13 mouse cellular contexts compared by ENCODE assay signal in the genomic region with DNA sequence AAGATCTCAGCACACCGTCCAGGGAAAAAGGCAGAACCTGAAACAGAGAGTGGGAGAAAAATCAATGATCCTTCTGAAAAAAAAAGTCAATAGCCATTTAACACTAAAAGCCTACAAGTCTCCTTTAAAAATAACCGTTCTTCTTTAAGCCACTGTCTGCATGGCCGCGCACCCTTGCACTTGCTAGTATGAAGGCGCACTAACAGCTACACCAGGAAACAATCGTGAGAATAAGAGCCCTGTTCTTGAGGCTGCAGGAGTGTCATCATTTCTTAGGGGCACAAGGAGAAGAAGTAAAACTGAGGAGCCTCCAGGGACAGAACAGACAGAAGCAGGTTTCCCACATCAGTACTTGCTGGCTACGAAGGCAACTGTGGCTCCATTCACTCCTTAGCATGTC.
DNase-seq lines count a peak whose midpoint lies in the region; ATAC-seq and TF ChIP-seq lines count a peak whose summit lies in the region.
"Had no signal": no experiment of that assay in that cellular context is flagged by ENCODE, and none has a peak within 500 bp of the region (broad histone marks: within the 10 kb centered on the region; RNA-seq: fewer than 3 reads in every experiment).

No protein-coding gene starts in this region.

- WGBS in heart, embryonic 11.5 days (ENCODE audit: insufficient replicate concordance): 88% methylated on average over 7 of the region's 7 CpGs
- 72% methylated on average over 7 of the region's 7 CpGs for WGBS in intestine, embryonic 15.5 days
- 57% methylated on average over 7 of the region's 7 CpGs for WGBS in intestine, postnatal 0 days
- 82% methylated on average over 7 of the region's 7 CpGs for WGBS in lung, embryonic 16.5 days
- 90% methylated on average over 7 of the region's 7 CpGs for WGBS in limb, embryonic 12.5 days

- no peaks in the 10 kb centered on the region for H3K27me3 ChIP-seq in heart, embryonic 11.5 days (ENCODE audit: control insufficient read depth, insufficient read depth, low read length)
- no peaks in the 10 kb centered on the region for H3K27me3 ChIP-seq in intestine, embryonic 15.5 days (replicated peaks)
- H3K27me3 ChIP-seq in intestine, postnatal 0 days (replicated peaks; ENCODE audit: control insufficient read depth, insufficient read depth, low read length): no peaks in the 10 kb centered on the region
- no peaks in the 10 kb centered on the region for H3K27me3 ChIP-seq in lung, embryonic 16.5 days (ENCODE audit: control insufficient read depth, insufficient read depth, low read depth, low read length)
- H3K27me3 ChIP-seq in limb, embryonic 12.5 days: no peaks in the 10 kb centered on the region
- H3K27me3 ChIP-seq: hindbrain, embryonic 15.5 days; limb, embryonic 15.5 days had no signal

- ATAC-seq in heart, embryonic 11.5 days (replicated peaks; ENCODE audit: insufficient number of reproducible peaks, low FRiP score, low TSS enrichment): no peak
- ATAC-seq in intestine, embryonic 15.5 days: peak; percentile 59
- no peak for ATAC-seq in intestine, postnatal 0 days
- no peak for ATAC-seq in lung, embryonic 16.5 days (ENCODE audit: low read depth)
- ATAC-seq in limb, embryonic 12.5 days (ENCODE audit: insufficient number of reproducible peaks, insufficient read depth, low FRiP score, low TSS enrichment, low read depth): no peak

- H3K9ac ChIP-seq in heart, embryonic 11.5 days (ENCODE audit: low read depth, low read length): no peak overlapping the region
- H3K9ac ChIP-seq in intestine, embryonic 15.5 days: no peak overlapping the region
- no peak overlapping the region for H3K9ac ChIP-seq in intestine, postnatal 0 days (ENCODE audit: low read depth, low read length)
- no peak overlapping the region for H3K9ac ChIP-seq in lung, embryonic 16.5 days (ENCODE audit: low read length)
- no peak overlapping the region for H3K9ac ChIP-seq in limb, embryonic 12.5 days (replicated peaks)
- H3K9ac ChIP-seq: hindbrain, embryonic 15.5 days; limb, embryonic 15.5 days had no signal

- no peak for TF ChIP-seq CTCF in intestine, postnatal 0 days (IDR thresholded peaks at IDR 0.05; ENCODE audit: low read depth)

- intact Hi-C loops in heart, postnatal 25 days (cut with DNase I): no loop called here

- peak overlapping the region; percentile 57; the same call in 1 of the 2 replicates for H3K27ac ChIP-seq in heart, embryonic 11.5 days (ENCODE audit: low read depth, low read length)
- H3K27ac ChIP-seq in intestine, embryonic 15.5 days: no peak overlapping the region
- H3K27ac ChIP-seq in intestine, postnatal 0 days (ENCODE audit: low read depth, low read length): no peak overlapping the region
- H3K27ac ChIP-seq in lung, embryonic 16.5 days (ENCODE audit: low read length): peak overlapping the region; percentile 69
- H3K27ac ChIP-seq in limb, embryonic 12.5 days: peak overlapping the region; percentile 73; the same call in 1 of the 2 replicates
- H3K27ac ChIP-seq: hindbrain, embryonic 15.5 days; limb, embryonic 15.5 days had no signal

- H3K4me1 ChIP-seq in heart, embryonic 11.5 days (ENCODE audit: control insufficient read depth, insufficient read depth, low read length): peaks cover 23% of the 10 kb centered on the region
- peaks cover 10% of the 10 kb centered on the region for H3K4me1 ChIP-seq in intestine, embryonic 15.5 days (replicated peaks)
- peaks cover 12% of the 10 kb centered on the region; the same call in 1 of the 2 replicates for H3K4me1 ChIP-seq in intestine, postnatal 0 days (replicated peaks; ENCODE audit: control insufficient read depth, insufficient read depth, low read length)
- H3K4me1 ChIP-seq in lung, embryonic 16.5 days (replicated peaks; ENCODE audit: control insufficient read depth, insufficient read depth, low read length): peaks cover 2% of the 10 kb centered on the region; the same call in 1 of the 2 replicates
- H3K4me1 ChIP-seq in limb, embryonic 12.5 days (replicated peaks): peaks cover 32% of the 10 kb centered on the region

- no peak for DNase-seq in heart, postnatal 25 days (ENCODE audit: low spot score)
- DNase-seq in lung, postnatal 14 days: no peak
- no peak for DNase-seq in adrenal gland, postnatal 36 days
- DNase-seq: cerebellum, adult 8-10 months; kidney, postnatal 36 days had no signal

- H3K9me3 ChIP-seq in heart, embryonic 11.5 days (replicated peaks; ENCODE audit: control insufficient read depth, low read length): no peaks in the 10 kb centered on the region
- no peaks in the 10 kb centered on the region for H3K9me3 ChIP-seq in intestine, embryonic 15.5 days
- no peaks in the 10 kb centered on the region for H3K9me3 ChIP-seq in intestine, postnatal 0 days (ENCODE audit: control insufficient read depth)
- no peaks in the 10 kb centered on the region for H3K9me3 ChIP-seq in lung, embryonic 16.5 days (ENCODE audit: control insufficient read depth, low read length)
- H3K9me3 ChIP-seq in limb, embryonic 12.5 days: no peaks in the 10 kb centered on the region
- H3K9me3 ChIP-seq: hindbrain, embryonic 15.5 days; limb, embryonic 15.5 days had no signal

- no peak overlapping the region for H3K4me3 ChIP-seq in heart, embryonic 11.5 days (ENCODE audit: low read depth, low read length)
- H3K4me3 ChIP-seq in intestine, embryonic 15.5 days (replicated peaks): no peak overlapping the region
- no peak overlapping the region for H3K4me3 ChIP-seq in intestine, postnatal 0 days (ENCODE audit: low read depth, low read length)
- no peak overlapping the region for H3K4me3 ChIP-seq in lung, embryonic 16.5 days (ENCODE audit: low read length)
- no peak overlapping the region for H3K4me3 ChIP-seq in limb, embryonic 12.5 days (replicated peaks)
- H3K4me3 ChIP-seq: erythroblast, embryonic 14.5 days; hindbrain, embryonic 15.5 days; limb, embryonic 15.5 days had no signal

- H3K36me3 ChIP-seq in heart, embryonic 11.5 days (ENCODE audit: control insufficient read depth, insufficient read depth, low read length): no peaks in the 10 kb centered on the region
- no peaks in the 10 kb centered on the region for H3K36me3 ChIP-seq in intestine, embryonic 15.5 days
- peaks cover 16% of the 10 kb centered on the region for H3K36me3 ChIP-seq in intestine, postnatal 0 days (ENCODE audit: control insufficient read depth, insufficient read depth)
- peaks cover 7% of the 10 kb centered on the region for H3K36me3 ChIP-seq in lung, embryonic 16.5 days (ENCODE audit: control insufficient read depth, insufficient read depth, low read length)
- peaks cover 19% of the 10 kb centered on the region for H3K36me3 ChIP-seq in limb, embryonic 12.5 days

- peak overlapping the region; percentile 14; the same call in 1 of the 2 replicates for H3K4me2 ChIP-seq in heart, embryonic 11.5 days
- H3K4me2 ChIP-seq in intestine, embryonic 15.5 days (replicated peaks): no peak overlapping the region
- no peak overlapping the region for H3K4me2 ChIP-seq in intestine, postnatal 0 days (replicated peaks; ENCODE audit: low read depth)
- H3K4me2 ChIP-seq in lung, embryonic 16.5 days (ENCODE audit: low read depth, low read length): no peak overlapping the region
- H3K4me2 ChIP-seq in limb, embryonic 12.5 days: no peak overlapping the region
- H3K4me2 ChIP-seq: hindbrain, embryonic 15.5 days; limb, embryonic 15.5 days had no signal

Comparison
In these comparisons a context has a peak if more than half of its experiments do, and no peak if none do; other contexts are left out.
1. H3K27ac ChIP-seq: peak in heart, embryonic 11.5 days (single experiment), lung, embryonic 16.5 days (single experiment) and limb, embryonic 12.5 days (single experiment); none in intestine, embryonic 15.5 days (single experiment) and intestine, postnatal 0 days (single experiment).